Mouse (Mus musculus): ENCODE data around the gene Vcl. TPM values are rescaled to one million over a fixed set of nuclear protein-coding genes. Genes with fewer than 3 reads are reported as not detected.

Vcl gene
- polyA plus RNA-seq, 1 experiment from 2014 or later, result 57.7 TPM

DNA sequence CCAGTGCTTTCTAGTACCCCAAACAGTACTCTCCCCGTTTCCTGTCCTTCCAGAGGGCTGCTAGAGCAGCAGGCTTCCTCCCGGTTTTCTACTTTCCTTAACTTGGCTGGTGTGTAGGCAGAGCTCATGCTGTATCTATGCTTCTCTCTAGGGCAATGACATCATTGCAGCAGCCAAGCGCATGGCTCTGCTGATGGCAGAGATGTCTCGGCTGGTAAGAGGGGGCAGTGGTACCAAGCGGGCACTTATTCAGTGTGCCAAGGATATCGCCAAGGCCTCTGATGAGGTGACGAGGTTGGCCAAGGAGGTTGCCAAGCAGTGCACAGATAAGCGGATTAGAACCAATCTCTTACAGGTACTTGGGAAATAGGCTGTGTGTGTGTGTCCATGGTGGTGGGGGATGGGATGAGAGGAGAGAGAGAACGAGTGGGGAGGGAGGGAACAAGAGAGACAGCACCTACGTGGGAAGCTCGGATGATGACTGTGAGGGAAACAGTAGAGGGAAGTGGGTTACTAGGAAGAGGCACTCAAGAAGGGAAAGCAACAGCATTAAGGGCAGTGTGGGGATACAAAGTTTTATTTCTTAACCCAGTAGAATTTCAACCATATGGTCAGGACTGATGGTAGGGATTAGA is 99.9 kb downstream of the Vcl start:
- WGBS, result 90% methylated on average over 11 of the region's 11 CpGs
- no peak for ATAC-seq (ENCODE audit: low FRiP score, low TSS enrichment)
- peaks cover 14% of the 10 kb centered on the region for H3K4me1 ChIP-seq (ENCODE audit: insufficient read depth, low read length)
- no peak overlapping the region for H3K4me2 ChIP-seq (replicated peaks; ENCODE audit: low read depth, low read length)
- peaks cover 52% of the 10 kb centered on the region for H3K36me3 ChIP-seq (ENCODE audit: insufficient read depth, low read length)
- no peaks in the 10 kb centered on the region for H3K9me3 ChIP-seq (ENCODE audit: low read length)
- H3K9ac ChIP-seq (replicated peaks; ENCODE audit: low read length), result no peak overlapping the region
- H3K27ac ChIP-seq (ENCODE audit: low read length), result no peak overlapping the region
- no peaks in the 10 kb centered on the region for H3K27me3 ChIP-seq (ENCODE audit: insufficient read depth, low read length)
- H3K4me3 ChIP-seq (ENCODE audit: low read length), result no peak overlapping the region

- no peak overlapping the region for H3K9ac ChIP-seq (replicated peaks; ENCODE audit: low read length)
- H3K27ac ChIP-seq (ENCODE audit: low read length), result peak overlapping the region; percentile 80
- peaks cover 38% of the 10 kb centered on the region for H3K36me3 ChIP-seq (ENCODE audit: insufficient read depth, low read length)
- no peaks in the 10 kb centered on the region for H3K27me3 ChIP-seq (ENCODE audit: insufficient read depth, low read length)
- H3K9me3 ChIP-seq (ENCODE audit: low read length), result no peaks in the 10 kb centered on the region
- no peak overlapping the region for H3K4me3 ChIP-seq (ENCODE audit: low read length)
- H3K4me2 ChIP-seq (replicated peaks; ENCODE audit: low read depth, low read length), result no peak overlapping the region
- 33% methylated on average over 6 of the region's 6 CpGs for WGBS
- peak; percentile 79 for ATAC-seq (ENCODE audit: low FRiP score, low TSS enrichment)
- peaks cover 14% of the 10 kb centered on the region for H3K4me1 ChIP-seq (ENCODE audit: insufficient read depth, low read length)
Measured at GRCm38 (mm10) chr14:21031783-21032511, 102.7 kb downstream of the Vcl start.

GRCm38 (mm10) chr14:21034271-21034670 is 105.1 kb downstream of the Vcl start:
- no peak for ATAC-seq (ENCODE audit: low FRiP score, low TSS enrichment)
- Histone ChIP-seq H3K9me3 (ENCODE audit: low read length) (no peaks in the 10 kb centered on the region), H3K4me2 (replicated peaks; ENCODE audit: low read depth, low read length) (no peak overlapping the region), H3K4me1 (ENCODE audit: insufficient read depth, low read length) (peaks cover 14% of the 10 kb centered on the region), H3K4me3 (ENCODE audit: low read length) (no peak overlapping the region), H3K27me3 (ENCODE audit: insufficient read depth, low read length) (no peaks in the 10 kb centered on the region), H3K9ac (replicated peaks; ENCODE audit: low read length) (no peak overlapping the region), H3K27ac (ENCODE audit: low read length) (no peak overlapping the region), H3K36me3 (ENCODE audit: insufficient read depth, low read length) (peaks cover 39% of the 10 kb centered on the region)
- WGBS, result 94% methylated on average over 4 of the region's 4 CpGs

DNA sequence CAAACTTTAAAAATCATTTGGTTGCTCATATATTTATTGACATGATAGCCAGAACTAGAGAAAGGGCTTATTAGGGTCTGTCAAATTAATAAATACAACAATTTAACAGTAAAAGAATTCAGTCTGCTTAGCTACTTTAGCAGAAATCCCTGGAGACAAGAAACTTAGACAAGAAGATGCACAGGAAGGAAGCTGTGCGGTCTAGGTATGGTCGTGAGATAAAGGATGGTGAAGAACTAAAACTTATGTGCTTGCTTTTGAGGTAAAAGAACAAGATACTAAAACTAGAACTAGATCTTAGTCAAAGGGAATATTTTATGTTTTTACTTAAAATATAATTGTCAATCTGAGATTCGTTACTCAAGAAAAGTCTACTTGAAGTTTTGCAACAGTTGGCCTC is 105.6 kb downstream of the Vcl start:
- Histone ChIP-seq H3K36me3 (ENCODE audit: insufficient read depth, low read length) (peaks cover 40% of the 10 kb centered on the region), H3K27me3 (ENCODE audit: insufficient read depth, low read length) (no peaks in the 10 kb centered on the region), H3K4me2 (replicated peaks; ENCODE audit: low read depth, low read length) (no peak overlapping the region), H3K27ac (ENCODE audit: low read length) (no peak overlapping the region), H3K4me1 (ENCODE audit: insufficient read depth, low read length) (peaks cover 14% of the 10 kb centered on the region), H3K9me3 (ENCODE audit: low read length) (no peaks in the 10 kb centered on the region), H3K4me3 (ENCODE audit: low read length) (no peak overlapping the region), H3K9ac (replicated peaks; ENCODE audit: low read length) (no peak overlapping the region)
- no peak for ATAC-seq (ENCODE audit: low FRiP score, low TSS enrichment)
- 94% methylated on average over 3 of the region's 3 CpGs for WGBS

- no peaks in the 10 kb centered on the region for H3K27me3 ChIP-seq (ENCODE audit: insufficient read depth, low read length)
- 90% methylated on average over 12 of the region's 12 CpGs for WGBS
- ATAC-seq (ENCODE audit: low FRiP score, low TSS enrichment), result no peak
- H3K27ac ChIP-seq (ENCODE audit: low read length), result no peak overlapping the region
- peaks cover 22% of the 10 kb centered on the region for H3K36me3 ChIP-seq (ENCODE audit: insufficient read depth, low read length)
- H3K9me3 ChIP-seq (ENCODE audit: low read length), result no peaks in the 10 kb centered on the region
- no peak overlapping the region for H3K4me2 ChIP-seq (replicated peaks; ENCODE audit: low read depth, low read length)
- H3K4me3 ChIP-seq (ENCODE audit: low read length), result no peak overlapping the region
- H3K4me1 ChIP-seq (ENCODE audit: insufficient read depth, low read length), result no peaks in the 10 kb centered on the region
- H3K9ac ChIP-seq (replicated peaks; ENCODE audit: low read length), result no peak overlapping the region
Measured at GRCm38 (mm10) chr14:21039077-21039476, 109.9 kb downstream of the Vcl start.

DNA sequence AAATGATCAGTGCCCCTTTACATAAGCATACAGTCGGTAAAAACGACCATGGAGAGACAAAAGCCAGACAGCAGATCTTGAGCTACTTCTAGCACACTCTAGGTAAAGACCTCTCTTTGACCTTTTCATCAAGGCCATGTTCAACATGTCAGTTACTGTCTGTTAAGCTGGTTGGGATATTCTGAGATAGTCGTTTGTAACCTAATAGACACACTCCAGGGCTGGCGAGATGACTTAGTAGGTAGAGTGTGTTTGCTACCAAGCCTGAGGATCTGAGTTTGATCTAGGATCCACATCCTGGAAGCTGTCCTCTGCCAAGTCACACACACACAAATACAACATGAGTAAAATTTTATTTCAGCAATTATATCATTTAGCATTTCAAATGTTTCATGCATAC is 110.4 kb downstream of the Vcl start:
- peaks cover 20% of the 10 kb centered on the region for H3K36me3 ChIP-seq (ENCODE audit: insufficient read depth, low read length)
- H3K9ac ChIP-seq (replicated peaks; ENCODE audit: low read length), result no peak overlapping the region
- H3K4me1 ChIP-seq (ENCODE audit: insufficient read depth, low read length), result no peaks in the 10 kb centered on the region
- no peak overlapping the region for H3K4me2 ChIP-seq (replicated peaks; ENCODE audit: low read depth, low read length)
- no peaks in the 10 kb centered on the region for H3K9me3 ChIP-seq (ENCODE audit: low read length)
- no peaks in the 10 kb centered on the region for H3K27me3 ChIP-seq (ENCODE audit: insufficient read depth, low read length)
- 90% methylated on average over 4 of the region's 4 CpGs for WGBS
- H3K27ac ChIP-seq (ENCODE audit: low read length), result no peak overlapping the region
- no peak overlapping the region for H3K4me3 ChIP-seq (ENCODE audit: low read length)
- no peak for ATAC-seq (ENCODE audit: low FRiP score, low TSS enrichment)

DNA sequence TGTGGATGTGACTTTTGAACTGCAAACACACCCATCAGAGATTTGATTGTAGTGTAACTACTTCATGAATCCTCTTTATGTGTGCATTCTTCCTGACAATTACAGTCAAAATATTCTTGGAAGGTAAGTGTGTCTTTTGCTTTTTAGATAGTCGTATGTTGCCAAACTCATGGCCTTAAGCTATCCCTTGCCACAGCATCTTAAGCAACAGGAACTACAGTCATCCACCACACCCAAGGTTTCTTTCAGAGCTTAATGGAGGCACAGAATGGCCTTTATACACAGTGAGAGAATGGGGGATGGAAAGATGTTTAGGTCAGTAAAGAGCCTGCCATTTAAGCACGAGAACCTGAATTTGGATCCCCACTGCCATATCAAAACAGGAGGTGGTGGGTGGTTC is 118.6 kb downstream of the Vcl start:
- Histone ChIP-seq H3K4me3 (ENCODE audit: low read length) (no peak overlapping the region), H3K4me1 (ENCODE audit: insufficient read depth, low read length) (peaks cover 5% of the 10 kb centered on the region), H3K9ac (replicated peaks; ENCODE audit: low read length) (no peak overlapping the region), H3K27ac (ENCODE audit: low read length) (no peak overlapping the region), H3K36me3 (ENCODE audit: insufficient read depth, low read length) (no peaks in the 10 kb centered on the region), H3K27me3 (ENCODE audit: insufficient read depth, low read length) (no peaks in the 10 kb centered on the region), H3K9me3 (ENCODE audit: low read length) (peaks cover 3% of the 10 kb centered on the region; the same call in 1 of the 2 replicates), H3K4me2 (replicated peaks; ENCODE audit: low read depth, low read length) (no peak overlapping the region)
- no peak for ATAC-seq (ENCODE audit: low FRiP score, low TSS enrichment)
- WGBS, result 79% methylated on average over 2 of the region's 2 CpGs

DNA sequence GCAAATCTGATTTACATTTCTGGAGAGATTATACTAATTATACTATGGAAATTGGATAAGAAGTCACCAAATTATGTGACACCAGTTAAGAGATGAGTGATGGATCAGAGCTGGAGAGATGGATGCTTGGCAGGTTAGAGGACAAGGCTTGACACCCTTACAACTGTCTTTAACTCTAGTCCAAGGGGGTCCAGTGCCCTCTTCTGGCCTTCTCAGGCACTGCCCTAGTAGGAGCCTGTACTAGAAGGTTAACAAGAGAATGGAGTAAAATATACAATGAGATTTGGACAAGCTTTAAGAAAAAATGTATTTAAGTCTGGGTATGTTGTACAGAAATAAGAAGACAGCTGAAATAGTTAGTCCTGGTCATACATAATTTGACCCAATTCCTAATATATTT is 119.7 kb downstream of the Vcl start:
- Histone ChIP-seq H3K9ac (replicated peaks; ENCODE audit: low read length) (no peak overlapping the region), H3K27ac (ENCODE audit: low read length) (no peak overlapping the region), H3K27me3 (ENCODE audit: insufficient read depth, low read length) (no peaks in the 10 kb centered on the region), H3K36me3 (ENCODE audit: insufficient read depth, low read length) (no peaks in the 10 kb centered on the region), H3K4me1 (ENCODE audit: insufficient read depth, low read length) (peaks cover 10% of the 10 kb centered on the region), H3K4me3 (ENCODE audit: low read length) (no peak overlapping the region), H3K4me2 (replicated peaks; ENCODE audit: low read depth, low read length) (no peak overlapping the region), H3K9me3 (ENCODE audit: low read length) (peaks cover 3% of the 10 kb centered on the region; the same call in 1 of the 2 replicates)
- ATAC-seq (ENCODE audit: low FRiP score, low TSS enrichment), result no peak

- Histone ChIP-seq H3K36me3 (ENCODE audit: insufficient read depth, low read length) (no peaks in the 10 kb centered on the region), H3K27ac (ENCODE audit: low read length) (no peak overlapping the region), H3K4me2 (replicated peaks; ENCODE audit: low read depth, low read length) (no peak overlapping the region; the same call in 1 of the 2 replicates), H3K9ac (replicated peaks; ENCODE audit: low read length) (no peak overlapping the region), H3K27me3 (ENCODE audit: insufficient read depth, low read length) (no peaks in the 10 kb centered on the region), H3K9me3 (ENCODE audit: low read length) (peaks cover 3% of the 10 kb centered on the region; the same call in 1 of the 2 replicates), H3K4me1 (ENCODE audit: insufficient read depth, low read length) (peaks cover 10% of the 10 kb centered on the region), H3K4me3 (ENCODE audit: low read length) (no peak overlapping the region)
- WGBS, result 76% methylated on average over 3 of the region's 3 CpGs
- no peak for ATAC-seq (ENCODE audit: low FRiP score, low TSS enrichment)
Measured at GRCm38 (mm10) chr14:21050734-21051133, 121.5 kb downstream of the Vcl start.

Data from kidney, embryonic 16.5 days (tissue).